Mouse (Mus musculus) heart, postnatal 14 days (tissue): Measurements from ENCODE around the gene Fkbp6. TPM values are rescaled to one million over a fixed set of nuclear protein-coding genes. Genes with fewer than 3 reads are reported as not detected.
"Not testable (repeated sequence)": the region's sequence is repeated elsewhere in the genome, so short reads cannot be mapped to it uniquely, and the experiment has no call there.

Experiments used
- DNase-seq, 2 experiments: peaks; one replicate each; pipeline ENCODE4 v3.0.0; 2021 to 2022
- intact Hi-C: fragments of 180-260 bp; cut with DNase I; formaldehyde crosslinking; loops from one replicate; pipeline ENCODE4 v1.15.1; 2025
- long read RNA-seq, 2 experiments: library from polyadenylated mRNA; stranded (forward); transcript quantifications; one replicate each; pipeline ENCODE4 v2.0.0; 2021
- total RNA-seq, 2 experiments: library from RNA; stranded (reverse); gene quantifications; 2 replicates each; pipeline ENCODE4 v1.2.3; 2021

Fkbp6 gene
- total RNA-seq = under 1 TPM; 0.29 to 0.61 TPM
- long read RNA-seq, experiment 1 = 0 reads
- long read RNA-seq, experiment 2 = 0 reads

- no peak for DNase-seq
- intact Hi-C loops = no loop called here
Measured at GRCm38 (mm10) chr5:135349862-135350261, at the start of gene Fkbp6. TSS of gene Fkbp6 (minus strand) at chr5:135350044.

GRCm38 (mm10) chr5:135399382-135399781 lies 49.5 kb upstream of the Fkbp6 start:
- intact Hi-C loops = loop anchor here (5.0 kb wide), 1 partner anchor 363 kb away; no protein-coding TSS in a partner anchor
- no peak for DNase-seq

- intact Hi-C loops = loop anchor here (5.0 kb wide), 1 partner anchor 366 kb away; no protein-coding TSS in a partner anchor
- DNase-seq = peak; percentile 26 to 48
Measured at GRCm38 (mm10) chr5:135395826-135396225, 46.0 kb upstream of the Fkbp6 start.

GRCm38 (mm10) chr5:135394004-135394823 lies 44.4 kb upstream of the Fkbp6 start, which contains the start of gene Pom121:
TSS of gene Pom121 (minus strand) at chr5:135394546.
- intact Hi-C loops = loop anchor here (5.0 kb wide), 1 partner anchor 383 kb away; the partner anchor contains the start of genes Mdh2 and Styxl1
- DNase-seq = peak; percentile 87

- intact Hi-C loops = no loop called here
- no peak for DNase-seq
Measured at GRCm38 (mm10) chr5:135383771-135384170, 33.9 kb upstream of the Fkbp6 start.

GRCm38 (mm10) chr5:135382746-135383145 lies 32.9 kb upstream of the Fkbp6 start:
- no peak for DNase-seq
- intact Hi-C loops = no loop called here

GRCm38 (mm10) chr5:135381356-135381925 lies 31.6 kb upstream of the Fkbp6 start:
- intact Hi-C loops = no loop called here
- DNase-seq = peak in 1 of 2 experiments; percentile 24

- DNase-seq = no peak
- intact Hi-C loops = no loop called here
Measured at GRCm38 (mm10) chr5:135380681-135381080, 30.8 kb upstream of the Fkbp6 start.

- no peak for DNase-seq
- intact Hi-C loops = no loop called here
Measured at GRCm38 (mm10) chr5:135376341-135376740, 26.5 kb upstream of the Fkbp6 start.

GRCm38 (mm10) chr5:135375167-135375566 lies 25.3 kb upstream of the Fkbp6 start:
- intact Hi-C loops = no loop called here

GRCm38 (mm10) chr5:135373601-135374000 lies 23.8 kb upstream of the Fkbp6 start:
- no peak for DNase-seq
- intact Hi-C loops = no loop called here

More at GRCm38 (mm10) chr5:135375167-135375566, 25.3 kb upstream of the Fkbp6 start:
- peak; percentile 34 to 43 for DNase-seq

- no peak for DNase-seq
- intact Hi-C loops = no loop called here
Measured at GRCm38 (mm10) chr5:135371195-135371594, 21.4 kb upstream of the Fkbp6 start.

- intact Hi-C loops = no loop called here
- DNase-seq = peak; percentile 93 to 98
Measured at GRCm38 (mm10) chr5:135369787-135370654, 20.2 kb upstream of the Fkbp6 start, which contains the start of gene Nsun5. TSS of gene Nsun5 (plus strand) at chr5:135369953.

GRCm38 (mm10) chr5:135369196-135369595 lies 19.4 kb upstream of the Fkbp6 start:
- intact Hi-C loops, DNase-seq: not testable (repeated sequence)

GRCm38 (mm10) chr5:135368312-135368711 lies 18.5 kb upstream of the Fkbp6 start:
- intact Hi-C loops = no loop called here
- no peak for DNase-seq

- DNase-seq = no peak
- intact Hi-C loops = no loop called here
Measured at GRCm38 (mm10) chr5:135367841-135368240, 18.0 kb upstream of the Fkbp6 start.

GRCm38 (mm10) chr5:135363540-135363939 lies 13.7 kb upstream of the Fkbp6 start:
- DNase-seq = peak in 1 of 2 experiments; percentile 58
- intact Hi-C loops = no loop called here

GRCm38 (mm10) chr5:135362572-135362971 lies 12.7 kb upstream of the Fkbp6 start:
- DNase-seq = no peak
- intact Hi-C loops = no loop called here

GRCm38 (mm10) chr5:135359772-135360171 lies 9.9 kb upstream of the Fkbp6 start:
- DNase-seq = peak; percentile 36 to 73
- intact Hi-C loops = no loop called here

GRCm38 (mm10) chr5:135357556-135357955 lies 7.7 kb upstream of the Fkbp6 start:
- peak; percentile 31 to 36 for DNase-seq
- intact Hi-C loops = no loop called here
